In genomic region chr7:84148896-84149295, GRCm38 (mm10) we compare ENCODE assay signal across 10 mouse cellular contexts. TPM values are rescaled to one million over a fixed set of nuclear protein-coding genes. Genes with fewer than 3 reads are reported as not detected.
DNase-seq lines count a peak whose midpoint lies in the region; ATAC-seq and TF ChIP-seq lines count a peak whose summit lies in the region.
"Had no signal": no experiment of that assay in that cellular context is flagged by ENCODE, and none has a peak within 500 bp of the region (broad histone marks: within the 10 kb centered on the region; RNA-seq: fewer than 3 reads in every experiment).

No protein-coding gene starts in this region.

- H3K4me1 ChIP-seq in forebrain, embryonic 10.5 days = peaks cover 72% of the 10 kb centered on the region
- H3K4me1 ChIP-seq in forebrain, embryonic 11.5 days (replicated peaks; ENCODE audit: control insufficient read depth, insufficient read depth, low read length) = peaks cover 2% of the 10 kb centered on the region; the same call in 1 of the 2 replicates
- peaks cover 69% of the 10 kb centered on the region for H3K4me1 ChIP-seq in midbrain, embryonic 10.5 days
- peaks cover 14% of the 10 kb centered on the region for H3K4me1 ChIP-seq in midbrain, embryonic 11.5 days (ENCODE audit: control insufficient read depth, insufficient read depth, low read length)
- peaks cover 15% of the 10 kb centered on the region for H3K4me1 ChIP-seq in hindbrain, postnatal 0 days (ENCODE audit: insufficient read depth, low read length)
- peaks cover 70% of the 10 kb centered on the region for H3K4me1 ChIP-seq in neural tube, embryonic 15.5 days

- no peak for DNase-seq in forebrain, embryonic 10.5 days (ENCODE audit: extremely low spot score, low spot score)
- no peak for DNase-seq in forebrain, embryonic 11.5 days (ENCODE audit: low spot score)
- no peak for DNase-seq in midbrain, embryonic 10.5 days (ENCODE audit: low spot score)
- no peak for DNase-seq in midbrain, embryonic 11.5 days (ENCODE audit: low spot score, missing footprints)
- DNase-seq in hindbrain, postnatal 0 days (ENCODE audit: low spot score) = no peak
- DNase-seq in gastrocnemius, adult 2 months = no peak
- no peak for DNase-seq in frontal cortex, postnatal 25 days (ENCODE audit: low spot score in 2 of 2)
- DNase-seq: cerebellum, adult 11 months had no signal

- H3K27ac ChIP-seq in forebrain, embryonic 10.5 days = no peak overlapping the region
- H3K27ac ChIP-seq in forebrain, embryonic 11.5 days (ENCODE audit: low read depth, low read length) = no peak overlapping the region
- H3K27ac ChIP-seq in midbrain, embryonic 10.5 days (replicated peaks) = no peak overlapping the region
- H3K27ac ChIP-seq in midbrain, embryonic 11.5 days (ENCODE audit: low read depth, low read length) = no peak overlapping the region
- no peak overlapping the region for H3K27ac ChIP-seq in hindbrain, postnatal 0 days
- H3K27ac ChIP-seq in neural tube, embryonic 15.5 days (replicated peaks) = no peak overlapping the region
- no peak overlapping the region for H3K27ac ChIP-seq in gastrocnemius, adult 2 months
- H3K27ac ChIP-seq: limb, embryonic 15.5 days had no signal

- intact Hi-C loops in gastrocnemius, adult 2 months (cut with DNase I) = no loop called here

- TF ChIP-seq CTCF in hindbrain, postnatal 0 days (IDR thresholded peaks at IDR 0.05; ENCODE audit: low read depth) = no peak
- TF ChIP-seq CTCF in gastrocnemius, adult 2 months (IDR thresholded peaks at IDR 0.05) = no peak

- no peaks in the 10 kb centered on the region for H3K9me3 ChIP-seq in forebrain, embryonic 10.5 days
- no peaks in the 10 kb centered on the region for H3K9me3 ChIP-seq in forebrain, embryonic 11.5 days (ENCODE audit: control insufficient read depth, low read length)
- H3K9me3 ChIP-seq in midbrain, embryonic 10.5 days (replicated peaks) = no peaks in the 10 kb centered on the region
- no peaks in the 10 kb centered on the region for H3K9me3 ChIP-seq in midbrain, embryonic 11.5 days (ENCODE audit: control insufficient read depth, low read length)
- no peaks in the 10 kb centered on the region for H3K9me3 ChIP-seq in hindbrain, postnatal 0 days (ENCODE audit: low read length)
- no peaks in the 10 kb centered on the region for H3K9me3 ChIP-seq in neural tube, embryonic 15.5 days (replicated peaks)
- H3K9me3 ChIP-seq: limb, embryonic 15.5 days had no signal

- ATAC-seq in forebrain, embryonic 11.5 days (replicated peaks; ENCODE audit: low FRiP score) = no peak
- no peak for ATAC-seq in midbrain, embryonic 11.5 days (ENCODE audit: low FRiP score)
- no peak for ATAC-seq in hindbrain, postnatal 0 days
- no peak for ATAC-seq in neural tube, embryonic 15.5 days (ENCODE audit: low FRiP score)

- WGBS in forebrain, embryonic 10.5 days = 90% methylated on average over 3 of the region's 3 CpGs
- WGBS in forebrain, embryonic 11.5 days = 91% methylated on average over 3 of the region's 3 CpGs
- WGBS in midbrain, embryonic 10.5 days = 92% methylated on average over 3 of the region's 3 CpGs
- WGBS in midbrain, embryonic 11.5 days = 95% methylated on average over 3 of the region's 3 CpGs
- 88% methylated on average over 3 of the region's 3 CpGs for WGBS in hindbrain, postnatal 0 days
- WGBS in neural tube, embryonic 15.5 days = 87% methylated on average over 3 of the region's 3 CpGs

- 0 out of 2 replicates have a peak overlapping the region, but pooled peaks have one; percentile 91 for H3K4me3 ChIP-seq in forebrain, embryonic 10.5 days
- H3K4me3 ChIP-seq in forebrain, embryonic 11.5 days (ENCODE audit: low read depth, low read length) = no peak overlapping the region
- H3K4me3 ChIP-seq in midbrain, embryonic 10.5 days = peak overlapping the region; percentile 91; the same call in 1 of the 2 replicates
- H3K4me3 ChIP-seq in midbrain, embryonic 11.5 days (ENCODE audit: low read depth, low read length) = no peak overlapping the region
- H3K4me3 ChIP-seq in hindbrain, postnatal 0 days (ENCODE audit: low read length) = no peak overlapping the region
- 0 out of 2 replicates have a peak overlapping the region, but pooled peaks have one; percentile 0 for H3K4me3 ChIP-seq in neural tube, embryonic 15.5 days (replicated peaks)
- H3K4me3 ChIP-seq in gastrocnemius, adult 2 months = no peak overlapping the region

- H3K9ac ChIP-seq in forebrain, embryonic 11.5 days (ENCODE audit: low read length) = no peak overlapping the region
- no peak overlapping the region for H3K9ac ChIP-seq in midbrain, embryonic 11.5 days (ENCODE audit: low read length)
- no peak overlapping the region for H3K9ac ChIP-seq in hindbrain, postnatal 0 days (replicated peaks; ENCODE audit: low read length)
- no peak overlapping the region for H3K9ac ChIP-seq in neural tube, embryonic 15.5 days (replicated peaks)
- H3K9ac ChIP-seq: limb, embryonic 15.5 days had no signal

- no peak overlapping the region for H3K4me2 ChIP-seq in forebrain, embryonic 11.5 days (ENCODE audit: low read depth, low read length, severe bottlenecking)
- no peak overlapping the region for H3K4me2 ChIP-seq in midbrain, embryonic 11.5 days
- H3K4me2 ChIP-seq in hindbrain, postnatal 0 days (ENCODE audit: low read depth, low read length) = peak overlapping the region; percentile 88; the same call in 1 of the 2 replicates
- H3K4me2 ChIP-seq in neural tube, embryonic 15.5 days = peak overlapping the region; percentile 91

- H3K36me3 ChIP-seq in forebrain, embryonic 10.5 days (replicated peaks) = peaks cover 17% of the 10 kb centered on the region
- H3K36me3 ChIP-seq in forebrain, embryonic 11.5 days (ENCODE audit: control insufficient read depth, insufficient read depth, low read length) = peaks cover 3% of the 10 kb centered on the region; the same call in 1 of the 2 replicates
- peaks cover 14% of the 10 kb centered on the region for H3K36me3 ChIP-seq in midbrain, embryonic 10.5 days
- H3K36me3 ChIP-seq in midbrain, embryonic 11.5 days (ENCODE audit: control insufficient read depth, insufficient read depth, low read length) = 0 out of 2 replicates have a peak, but pooled peaks cover 3% of the 10 kb centered on the region
- H3K36me3 ChIP-seq in hindbrain, postnatal 0 days (ENCODE audit: insufficient read depth, low read length) = no peaks in the 10 kb centered on the region
- no peaks in the 10 kb centered on the region; the same call in 1 of the 2 replicates for H3K36me3 ChIP-seq in neural tube, embryonic 15.5 days

- no peaks in the 10 kb centered on the region for H3K27me3 ChIP-seq in forebrain, embryonic 10.5 days (ENCODE audit: poor library complexity, severe bottlenecking)
- H3K27me3 ChIP-seq in forebrain, embryonic 11.5 days (ENCODE audit: control insufficient read depth, insufficient read depth, low read length) = no peaks in the 10 kb centered on the region
- no peaks in the 10 kb centered on the region for H3K27me3 ChIP-seq in midbrain, embryonic 10.5 days (ENCODE audit: low read depth, poor library complexity, severe bottlenecking)
- H3K27me3 ChIP-seq in midbrain, embryonic 11.5 days (ENCODE audit: control insufficient read depth, insufficient read depth, low read length) = no peaks in the 10 kb centered on the region
- no peaks in the 10 kb centered on the region for H3K27me3 ChIP-seq in hindbrain, postnatal 0 days (ENCODE audit: insufficient read depth, low read length)
- H3K27me3 ChIP-seq in neural tube, embryonic 15.5 days (replicated peaks) = no peaks in the 10 kb centered on the region
- H3K27me3 ChIP-seq: limb, embryonic 15.5 days had no signal

RNA-seq across cellular contexts. Expression of gene Abhd17c, which starts 2.8 kb away (rescaled TPM):
- 12.3 and 15.7 TPM in 2 replicates for polyA plus RNA-seq in forebrain, embryonic 10.5 days (2016; fragmentation: Nextera tagmentation; extraction: Ambion mirVana)
- 71.3 and 77.7 TPM in 2 replicates for polyA plus RNA-seq in forebrain, embryonic 11.5 days (2014; fragmentation: Nextera tagmentation; extraction: Ambion mirVana)
- 11.9 and 17.2 TPM in 2 replicates for polyA plus RNA-seq in midbrain, embryonic 10.5 days (2016; fragmentation: Nextera tagmentation; extraction: Ambion mirVana)
- polyA plus RNA-seq in midbrain, embryonic 11.5 days (2014; fragmentation: Nextera tagmentation; extraction: Ambion mirVana) = 47.9 and 57.2 TPM in 2 replicates
- 88.7 and 89.7 TPM in 2 replicates for total RNA-seq in hindbrain, postnatal 0 days (2014; rRNA removed)
- polyA plus RNA-seq in hindbrain, postnatal 0 days (2015; fragmentation: Nextera tagmentation; extraction: Ambion mirVana) = 62.6 and 67.4 TPM in 2 replicates
- polyA plus RNA-seq in neural tube, embryonic 15.5 days (2015; fragmentation: Nextera tagmentation; extraction: Ambion mirVana) = 45.2 and 71.7 TPM in 2 replicates
- total RNA-seq in gastrocnemius, adult 2 months (2021) = 1 to 10 TPM; 6.4 to 9.3 TPM

Comparison
In these comparisons a context has a peak if more than half of its experiments do, and no peak if none do; other contexts are left out.
1. H3K4me3 ChIP-seq: peak in forebrain, embryonic 10.5 days (single experiment), midbrain, embryonic 10.5 days (single experiment) and neural tube, embryonic 15.5 days (single experiment); none in forebrain, embryonic 11.5 days (single experiment), midbrain, embryonic 11.5 days (single experiment), hindbrain, postnatal 0 days (single experiment) and gastrocnemius, adult 2 months (single experiment).
2. H3K4me2 ChIP-seq: peak in hindbrain, postnatal 0 days (single experiment) and neural tube, embryonic 15.5 days (single experiment); none in forebrain, embryonic 11.5 days (single experiment) and midbrain, embryonic 11.5 days (single experiment).